Mouse (Mus musculus) spleen, postnatal 0 days (tissue): ENCODE measurements around the gene Crygb. TPM values are rescaled to one million over a fixed set of nuclear protein-coding genes. Genes with fewer than 3 reads are reported as not detected.

Source experiments
- polyA plus RNA-seq: library from polyadenylated mRNA; unstranded; fragments of >200 nt; fragmentation: Nextera tagmentation; extraction: Ambion mirVana; gene quantifications from 2 replicates; pipeline ENCODE4 v1.2.1, GENCODE M21; 2015

The Crygb gene
- polyA plus RNA-seq = not detected in 2 replicates

GRCm38 (mm10) chr1:65082188-65082587, at the start of gene Crygb:
TSS of gene Crygb (minus strand) at chr1:65082288.

GRCm38 (mm10) chr1:65122574-65123372, 40.7 kb upstream of the Crygb start, which contains the start of gene D630023F18Rik:
TSS of gene D630023F18Rik (minus strand) at chr1:65123214.

GRCm38 (mm10) chr1:65119438-65119837, 37.4 kb upstream of the Crygb start, which contains the start of gene Gm28845:
TSS of gene Gm28845 (minus strand) at chr1:65119558.

GRCm38 (mm10) chr1:65103273-65103672, 21.2 kb upstream of the Crygb start, which contains the start of gene Cryga:
TSS of gene Cryga (minus strand) at chr1:65103373.

GRCm38 (mm10) chr1:65073589-65073988, 8.5 kb downstream of the Crygb start, which contains the start of gene Crygc:
TSS of gene Crygc (minus strand) at chr1:65073689.

GRCm38 (mm10) chr1:65063352-65063751, 18.7 kb downstream of the Crygb start, which contains the start of gene Crygd:
TSS of gene Crygd (minus strand) at chr1:65063452.

GRCm38 (mm10) chr1:65050952-65051351, 31.1 kb downstream of the Crygb start, which contains the start of gene Cryge:
TSS of gene Cryge (minus strand) at chr1:65051149.

GRCm38 (mm10) chr1:65032641-65033040, 49.4 kb downstream of the Crygb start, which contains the start of gene Akr1cl:
TSS of gene Akr1cl (minus strand) at chr1:65032759.

Other genes with a start within 250 kb of the Crygb start
- gene Plekhm3, start 125.5 kb downstream of the Crygb start, polyA plus RNA-seq = 5.8 and 6.0 TPM in 2 replicates
- not detected in 2 replicates for gene Akr1cl, start 49.5 kb downstream of the Crygb start, polyA plus RNA-seq
- not detected in 2 replicates for gene Cryge, start 31.1 kb downstream of the Crygb start, polyA plus RNA-seq
- not detected in 2 replicates for gene Crygd, start 18.8 kb downstream of the Crygb start, polyA plus RNA-seq
- gene Crygc, start 8.6 kb downstream of the Crygb start, polyA plus RNA-seq = not detected in 2 replicates
- not detected in 2 replicates for gene Cryga, start 21.1 kb upstream of the Crygb start, polyA plus RNA-seq
- 0.17 TPM in 1 of 2 replicates, not detected in the other for gene Gm28845, start 37.3 kb upstream of the Crygb start, polyA plus RNA-seq
- gene D630023F18Rik, start 40.9 kb upstream of the Crygb start, polyA plus RNA-seq = 0.23 and 0.31 TPM in 2 replicates
- gene Idh1, start 104.2 kb upstream of the Crygb start, polyA plus RNA-seq = 29.1 and 38.1 TPM in 2 replicates
- 6.3 and 6.9 TPM in 2 replicates for gene Pikfyve, start 104.4 kb upstream of the Crygb start, polyA plus RNA-seq
- gene Pth2r, start 199.8 kb upstream of the Crygb start, polyA plus RNA-seq = not detected in 2 replicates